Comparison of ENCODE assay signal across 30 mouse cellular contexts in genomic region chr12:90743633-90744032, GRCm38 (mm10). TPM values are rescaled to one million over a fixed set of nuclear protein-coding genes. Genes with fewer than 3 reads are reported as not detected.
DNase-seq lines count a peak whose midpoint lies in the region; ATAC-seq and TF ChIP-seq lines count a peak whose summit lies in the region.
"Had no signal": no experiment of that assay in that cellular context is flagged by ENCODE, and none has a peak within 500 bp of the region (broad histone marks: within the 10 kb centered on the region; RNA-seq: fewer than 3 reads in every experiment).

No protein-coding gene starts in this region.

- 48% methylated on average over 3 of the region's 3 CpGs for WGBS in forebrain, postnatal 0 days

- no peak for DNase-seq in frontal cortex, postnatal 10 days (ENCODE audit: low spot score in 2 of 2)
- peak; percentile 41 for DNase-seq in right cerebral cortex, adult 18-20 months
- DNase-seq in right cerebral cortex, postnatal 4 days = no peak
- DNase-seq in brain, adult 2 months (ENCODE audit: low read depth, low spot score) = peak; percentile 62
- DNase-seq in forebrain, postnatal 0 days = no peak
- DNase-seq: adrenal gland, postnatal 10 days; adrenal gland, postnatal 36 days; B cell, adult 2 months; cerebellum, adult 11 months; cerebellum, adult 2 months; cerebellum, adult 9-11 months; cerebellum, postnatal 25 days; gastrocnemius, postnatal 25 days; heart, adult 18-20 months; heart, postnatal 10 days; heart, postnatal 36 days had no signal

- no peak overlapping the region for H3K9ac ChIP-seq in forebrain, postnatal 0 days
- H3K9ac ChIP-seq: embryonic facial prominence, embryonic 13.5 days; forebrain, embryonic 13.5 days; heart, embryonic 12.5 days; heart, embryonic 15.5 days; hindbrain, embryonic 13.5 days; intestine, embryonic 15.5 days had no signal

- no peaks in the 10 kb centered on the region for H3K4me1 ChIP-seq in forebrain, postnatal 0 days (ENCODE audit: insufficient read depth)
- H3K4me1 ChIP-seq: embryonic facial prominence, embryonic 13.5 days; heart, embryonic 12.5 days; hindbrain, embryonic 10.5 days; hindbrain, embryonic 13.5 days; intestine, embryonic 15.5 days had no signal

- H3K9me3 ChIP-seq in forebrain, postnatal 0 days (ENCODE audit: low read length) = no peaks in the 10 kb centered on the region
- H3K9me3 ChIP-seq: embryonic facial prominence, embryonic 13.5 days; forebrain, embryonic 10.5 days; forebrain, embryonic 13.5 days; G1E; heart, embryonic 12.5 days; heart, embryonic 15.5 days; hindbrain, embryonic 10.5 days; hindbrain, embryonic 13.5 days; intestine, embryonic 15.5 days had no signal

- peak; percentile 69 for ATAC-seq in frontal cortex, adult (ENCODE audit: low TSS enrichment)
- no peak for ATAC-seq in forebrain, postnatal 0 days
- ATAC-seq: forebrain, embryonic 13.5 days; forebrain, embryonic 16.5 days; hindbrain, embryonic 16.5 days; intestine, embryonic 15.5 days; Patski had no signal

- H3K27ac ChIP-seq in forebrain, postnatal 0 days (ENCODE audit: low read depth, low read length) = no peak overlapping the region
- H3K27ac ChIP-seq: embryonic facial prominence, embryonic 13.5 days; forebrain, embryonic 10.5 days; forebrain, embryonic 13.5 days; heart, embryonic 15.5 days; hindbrain, embryonic 10.5 days; hindbrain, embryonic 13.5 days; intestine, embryonic 15.5 days had no signal

- TF ChIP-seq CTCF in forebrain, postnatal 0 days (IDR thresholded peaks at IDR 0.05; ENCODE audit: low read depth) = no peak

- H3K4me2 ChIP-seq in forebrain, postnatal 0 days (ENCODE audit: low read depth) = no peak overlapping the region
- H3K4me2 ChIP-seq: embryonic facial prominence, embryonic 13.5 days; forebrain, embryonic 13.5 days; heart, embryonic 12.5 days; heart, embryonic 15.5 days; hindbrain, embryonic 13.5 days; intestine, embryonic 15.5 days had no signal

- no peaks in the 10 kb centered on the region for H3K27me3 ChIP-seq in forebrain, postnatal 0 days (ENCODE audit: insufficient read depth, low read length)
- H3K27me3 ChIP-seq: CH12.LX; embryonic facial prominence, embryonic 13.5 days; forebrain, embryonic 13.5 days; heart, embryonic 12.5 days; heart, embryonic 15.5 days; hindbrain, embryonic 13.5 days; intestine, embryonic 15.5 days; Patski had no signal

- H3K4me3 ChIP-seq in forebrain, postnatal 0 days (ENCODE audit: low read depth, low read length) = no peak overlapping the region
- H3K4me3 ChIP-seq: embryonic facial prominence, embryonic 13.5 days; forebrain, embryonic 10.5 days; forebrain, embryonic 13.5 days; heart, embryonic 12.5 days; heart, embryonic 15.5 days; hindbrain, embryonic 10.5 days; hindbrain, embryonic 13.5 days; intestine, embryonic 15.5 days had no signal

- no peaks in the 10 kb centered on the region for H3K36me3 ChIP-seq in forebrain, postnatal 0 days (ENCODE audit: insufficient read depth)
- H3K36me3 ChIP-seq: embryonic facial prominence, embryonic 13.5 days; forebrain, embryonic 10.5 days; G1E; heart, embryonic 12.5 days; heart, embryonic 15.5 days; hindbrain, embryonic 10.5 days; hindbrain, embryonic 13.5 days; intestine, embryonic 15.5 days had no signal

RNA-seq across cellular contexts. Expression of gene Dio2, which starts 5.4 kb away (rescaled TPM):
- 10.5 and 16.6 TPM in 2 replicates for total RNA-seq in forebrain, postnatal 0 days (2014; rRNA removed)
- 2.7 and 3.1 TPM in 2 replicates for polyA plus RNA-seq in forebrain, postnatal 0 days (2015; fragmentation: Nextera tagmentation; extraction: Ambion mirVana)
- total RNA-seq: CH12.LX had no signal
- polyA plus RNA-seq: G1E had no signal

Comparison
In these comparisons a context has a peak if more than half of its experiments do, and no peak if none do; other contexts are left out.
1. DNase-seq: peak in right cerebral cortex, adult 18-20 months (single experiment) and brain, adult 2 months (single experiment); none in frontal cortex, postnatal 10 days (0 of 2), right cerebral cortex, postnatal 4 days (single experiment) and forebrain, postnatal 0 days (single experiment).